Mouse (Mus musculus) erythroblast, embryonic 14.5 days (primary cell): Measurements from ENCODE around the gene Frmd5. TPM values are rescaled to one million over a fixed set of nuclear protein-coding genes. Genes with fewer than 3 reads are reported as not detected.

Experiments used
- H3K27me3 ChIP-seq: 2 replicates; pipeline ENCODE4 v1.6.1; 2012; ENCODE audit warnings: inconsistent platforms; ENCODE audit not compliant: control insufficient read depth
- H3K36me3 ChIP-seq: 2 replicates; pipeline ENCODE4 v1.6.1; 2012; ENCODE audit warnings: mild to moderate bottlenecking, inconsistent platforms; ENCODE audit not compliant: control insufficient read depth
- H3K4me1 ChIP-seq: 2 replicates; pipeline ENCODE4 v1.6.1; 2012; ENCODE audit warnings: inconsistent platforms; ENCODE audit not compliant: control insufficient read depth
- H3K4me3 ChIP-seq: replicated peaks from 2 replicates; pipeline ENCODE3; 2012; ENCODE audit warnings: moderate library complexity, mild to moderate bottlenecking, inconsistent platforms
- H3K9me3 ChIP-seq: 2 replicates; pipeline ENCODE4 v1.6.1; 2012; ENCODE audit warnings: low read length, inconsistent platforms, mixed read lengths; ENCODE audit not compliant: control insufficient read depth
- GATA1 ChIP-seq: IDR thresholded peaks from 2 replicates; pipeline ENCODE4 v1.6.1; 2012; ENCODE audit warnings: low read length, inconsistent platforms, mixed read lengths
- TAL1 ChIP-seq: IDR thresholded peaks from 3 replicates; pipeline ENCODE4 v1.6.1; 2012; ENCODE audit warnings: low read length, inconsistent platforms, mixed read lengths
- polyA plus RNA-seq: library from polyadenylated mRNA; stranded (reverse); fragments of >175 nt; gene quantifications from 2 replicates; pipeline ENCODE4 v1.2.3, GENCODE M21; 2012

The Frmd5 gene
- polyA plus RNA-seq, result 0.03 TPM in 1 of 2 replicates, not detected in the other

- H3K27me3 ChIP-seq, result peaks cover 72% of the 10 kb centered on the region
- peaks cover 16% of the 10 kb centered on the region for H3K4me1 ChIP-seq
- no peak for TF ChIP-seq TAL1
- no peak for TF ChIP-seq GATA1
- H3K9me3 ChIP-seq, result no peaks in the 10 kb centered on the region; the same call in 1 of the 2 replicates
- peak within 1 kb of the TSS; percentile 67 for H3K4me3 ChIP-seq
- H3K36me3 ChIP-seq, result no peaks in the 10 kb centered on the region
Observed at GRCm38 (mm10) chr2:121806959-121807653, at the start of gene Frmd5. TSS of gene Frmd5 (minus strand) at chr2:121807087.

GRCm38 (mm10) chr2:121853974-121854373, 47.1 kb upstream of the Frmd5 start:
- Histone ChIP-seq H3K27me3 (no peaks in the 10 kb centered on the region), H3K4me1 (no peaks in the 10 kb centered on the region), H3K4me3 (no peak overlapping the region), H3K36me3 (no peaks in the 10 kb centered on the region), H3K9me3 (no peaks in the 10 kb centered on the region)
- no peak for TF ChIP-seq TAL1
- no peak for TF ChIP-seq GATA1

GRCm38 (mm10) chr2:121852045-121852444, 45.2 kb upstream of the Frmd5 start:
- TF ChIP-seq TAL1, result no peak
- no peak for TF ChIP-seq GATA1

GRCm38 (mm10) chr2:121846050-121846449, 39.2 kb upstream of the Frmd5 start:
- H3K36me3 ChIP-seq, result no peaks in the 10 kb centered on the region
- H3K27me3 ChIP-seq, result no peaks in the 10 kb centered on the region
- H3K9me3 ChIP-seq, result no peaks in the 10 kb centered on the region
- H3K4me1 ChIP-seq, result peaks cover 6% of the 10 kb centered on the region
- H3K4me3 ChIP-seq, result no peak overlapping the region
- TF ChIP-seq TAL1 (no peak), GATA1 (no peak)

More at GRCm38 (mm10) chr2:121852045-121852444, 45.2 kb upstream of the Frmd5 start:
- no peaks in the 10 kb centered on the region for H3K27me3 ChIP-seq
- H3K36me3 ChIP-seq, result no peaks in the 10 kb centered on the region
- H3K9me3 ChIP-seq, result no peaks in the 10 kb centered on the region
- H3K4me1 ChIP-seq, result no peaks in the 10 kb centered on the region
- H3K4me3 ChIP-seq, result no peak overlapping the region

- H3K9me3 ChIP-seq, result no peaks in the 10 kb centered on the region
- no peaks in the 10 kb centered on the region for H3K36me3 ChIP-seq
- H3K27me3 ChIP-seq, result no peaks in the 10 kb centered on the region
- no peak overlapping the region for H3K4me3 ChIP-seq
- no peak for TF ChIP-seq TAL1
- TF ChIP-seq GATA1, result no peak
- peaks cover 6% of the 10 kb centered on the region for H3K4me1 ChIP-seq
Observed at GRCm38 (mm10) chr2:121842249-121842648, 35.4 kb upstream of the Frmd5 start.

- TF ChIP-seq GATA1 (no peak), TAL1 (no peak)
- Histone ChIP-seq H3K9me3 (no peaks in the 10 kb centered on the region), H3K36me3 (no peaks in the 10 kb centered on the region), H3K27me3 (no peaks in the 10 kb centered on the region), H3K4me1 (peaks cover 6% of the 10 kb centered on the region), H3K4me3 (no peak overlapping the region)
Observed at GRCm38 (mm10) chr2:121841453-121841852, 34.6 kb upstream of the Frmd5 start.

- no peak for TF ChIP-seq GATA1
- TF ChIP-seq TAL1, result no peak
- H3K9me3 ChIP-seq, result no peaks in the 10 kb centered on the region
- H3K36me3 ChIP-seq, result no peaks in the 10 kb centered on the region
- no peaks in the 10 kb centered on the region for H3K4me1 ChIP-seq
- H3K27me3 ChIP-seq, result no peaks in the 10 kb centered on the region
- no peak overlapping the region for H3K4me3 ChIP-seq
Observed at GRCm38 (mm10) chr2:121834926-121835325, 28.0 kb upstream of the Frmd5 start.

GRCm38 (mm10) chr2:121832484-121832894, 25.6 kb upstream of the Frmd5 start:
- Histone ChIP-seq H3K27me3 (no peaks in the 10 kb centered on the region), H3K9me3 (no peaks in the 10 kb centered on the region), H3K36me3 (no peaks in the 10 kb centered on the region), H3K4me3 (no peak overlapping the region), H3K4me1 (no peaks in the 10 kb centered on the region)
- TF ChIP-seq TAL1 (no peak), GATA1 (no peak)

GRCm38 (mm10) chr2:121828411-121828810, 21.5 kb upstream of the Frmd5 start:
- no peaks in the 10 kb centered on the region for H3K9me3 ChIP-seq
- no peak for TF ChIP-seq GATA1
- no peak for TF ChIP-seq TAL1

More at GRCm38 (mm10) chr2:121828411-121828810, 21.5 kb upstream of the Frmd5 start:
- no peaks in the 10 kb centered on the region for H3K27me3 ChIP-seq
- H3K4me1 ChIP-seq, result no peaks in the 10 kb centered on the region
- no peak overlapping the region for H3K4me3 ChIP-seq
- no peaks in the 10 kb centered on the region for H3K36me3 ChIP-seq
